Mouse (Mus musculus) brown adipose tissue, adult 24 weeks (tissue): ENCODE results near the gene Dapp1. TPM values are rescaled to one million over a fixed set of nuclear protein-coding genes. Genes with fewer than 3 reads are reported as not detected.

ENCODE experiments used
- H3K27ac ChIP-seq: fragments of 200-500 bp; replicated peaks from 2 replicates; pipeline ENCODE4 v1.5.1; 2012; ENCODE audit warnings: low read depth, mild to moderate bottlenecking, low read length
- H3K4me1 ChIP-seq: fragments of 200-500 bp; 2 replicates; pipeline ENCODE4 v1.6.1; 2012; ENCODE audit warnings: low read length, mixed read lengths; ENCODE audit not compliant: control insufficient read depth, insufficient read depth, insufficient read length
- H3K4me3 ChIP-seq: fragments of 200-500 bp; 2 replicates; pipeline ENCODE4 v1.5.1; 2012; ENCODE audit warnings: low read depth, mild to moderate bottlenecking, low read length, moderate library complexity; ENCODE audit not compliant: insufficient read depth
- polyA plus RNA-seq: library from polyadenylated mRNA; stranded (reverse); fragments of >200 nt; gene quantifications from 2 replicates; pipeline ENCODE4 v1.2.4, GENCODE M21; 2012; ENCODE audit not compliant: missing spikeins, insufficient read depth, insufficient read length

The Dapp1 gene
- polyA plus RNA-seq, 1 experiment: 1.5 TPM

DNA sequence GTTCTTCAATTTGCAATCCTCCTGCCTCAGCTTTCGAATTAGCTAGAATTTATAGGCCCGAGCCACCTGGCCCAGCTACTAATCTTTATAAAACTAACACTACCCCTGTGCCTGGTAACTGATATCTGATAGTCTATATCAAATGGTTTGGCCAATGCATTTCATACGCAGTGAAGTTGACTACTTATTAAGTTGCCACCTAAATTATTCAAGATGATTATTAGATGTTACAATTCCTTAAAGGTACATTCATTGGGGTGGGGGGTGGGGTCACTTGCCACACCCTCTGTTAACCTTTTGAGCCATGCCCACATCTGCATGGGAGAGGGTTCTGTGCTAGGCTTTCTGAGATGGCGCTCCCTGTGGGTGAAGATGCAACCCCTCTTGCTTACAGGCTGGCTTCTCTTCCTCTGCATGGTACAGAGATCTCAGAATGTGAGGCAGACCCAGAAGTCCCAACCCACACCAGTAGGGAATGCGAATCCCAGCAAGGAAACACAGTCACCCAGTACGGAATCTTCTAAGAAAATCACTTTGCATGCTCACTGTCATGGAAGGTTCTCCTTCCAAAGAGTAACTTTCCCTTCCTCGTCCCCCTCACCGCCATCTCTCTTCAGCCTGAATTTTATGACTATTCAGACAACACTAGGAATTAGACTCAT, 18.8 kb upstream of the Dapp1 start:
- no peak overlapping the region for H3K4me3 ChIP-seq
- no peak overlapping the region for H3K27ac ChIP-seq
- H3K4me1 ChIP-seq: no peaks in the 10 kb centered on the region

DNA sequence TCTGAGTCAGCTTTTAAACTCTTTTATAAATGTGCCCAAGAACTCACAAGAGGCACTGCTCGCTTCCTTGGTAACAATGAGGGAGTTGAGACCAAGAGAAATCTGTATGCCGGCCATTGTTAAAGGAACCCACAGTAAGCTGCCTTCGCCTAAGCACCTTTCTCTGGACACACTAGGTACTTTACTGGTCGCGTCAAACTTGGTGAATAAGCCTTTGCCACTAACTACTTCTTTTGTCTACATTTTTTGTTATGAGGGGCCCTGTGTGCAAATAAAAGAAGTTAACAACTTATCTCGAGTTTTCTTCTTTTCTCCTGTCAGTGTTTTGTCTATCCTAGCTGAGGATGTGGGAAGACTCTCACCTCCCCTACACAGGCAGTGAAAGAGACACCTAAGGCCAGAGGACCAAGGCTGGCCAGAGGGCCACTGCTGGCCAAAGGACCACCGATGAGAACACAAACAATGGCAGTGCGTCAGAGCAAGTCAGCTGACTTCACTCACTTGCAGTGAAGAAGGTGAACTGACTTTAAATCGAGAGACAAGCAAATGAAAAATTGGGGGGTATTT, 18.0 kb upstream of the Dapp1 start:
- H3K4me1 ChIP-seq: no peaks in the 10 kb centered on the region
- no peak overlapping the region for H3K4me3 ChIP-seq
- H3K27ac ChIP-seq: no peak overlapping the region

DNA sequence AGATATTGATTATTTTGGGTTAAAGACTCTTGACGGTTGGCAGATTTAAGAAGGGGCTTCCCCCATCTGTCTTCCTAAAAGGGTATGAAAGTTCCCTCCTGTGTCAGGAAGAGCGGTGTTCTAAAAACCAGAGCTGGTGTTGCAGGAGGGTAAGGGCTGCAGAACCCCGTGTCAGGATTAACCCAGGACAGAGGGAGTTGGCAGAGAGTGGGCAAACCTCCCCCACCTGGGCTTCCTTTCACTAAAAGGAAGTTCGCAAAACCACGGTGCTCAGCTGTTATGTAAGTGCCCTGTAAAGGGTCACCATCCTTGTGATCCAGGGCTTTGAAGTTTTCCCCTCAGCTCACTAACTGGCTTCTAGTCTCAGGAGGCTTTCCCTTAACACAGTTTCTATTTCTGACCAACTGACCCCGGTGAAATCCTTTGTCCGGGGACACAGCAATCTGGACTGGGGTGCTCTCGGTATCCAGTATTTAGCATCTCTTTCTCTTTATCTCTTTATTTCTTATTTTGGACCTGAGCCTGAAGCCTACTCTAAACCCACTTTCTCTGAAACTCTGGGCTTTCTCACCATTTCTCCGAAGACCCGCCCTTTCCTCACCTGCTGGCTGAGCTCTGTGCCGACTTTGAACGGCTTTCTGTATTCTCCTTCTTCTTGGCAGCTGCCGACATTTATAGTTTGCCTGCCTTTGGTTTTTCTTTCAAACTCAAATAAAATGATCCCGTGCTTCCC, 17.3 kb upstream of the Dapp1 start:
- Histone ChIP-seq H3K27ac (no peak overlapping the region), H3K4me1 (no peaks in the 10 kb centered on the region), H3K4me3 (no peak overlapping the region)

DNA sequence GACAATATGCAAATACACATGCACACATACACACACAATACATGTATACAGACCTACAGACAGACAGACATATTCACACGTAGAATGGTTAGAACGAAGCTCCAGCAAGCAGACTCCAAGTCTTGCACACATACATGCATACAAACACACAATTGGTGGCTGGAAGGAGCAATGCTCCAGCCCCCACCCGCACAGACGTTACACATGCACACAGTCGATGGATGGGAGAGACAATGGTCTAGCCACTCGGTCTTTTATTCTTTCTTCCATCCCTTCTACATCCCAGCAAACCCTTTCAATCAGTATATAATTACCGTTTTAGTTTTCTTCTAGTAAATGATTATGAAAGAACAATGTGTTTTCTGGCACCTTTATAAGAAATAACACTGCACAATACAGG, 14.1 kb upstream of the Dapp1 start:
- no peak overlapping the region for H3K4me3 ChIP-seq
- no peak overlapping the region for H3K27ac ChIP-seq
- no peaks in the 10 kb centered on the region for H3K4me1 ChIP-seq

DNA sequence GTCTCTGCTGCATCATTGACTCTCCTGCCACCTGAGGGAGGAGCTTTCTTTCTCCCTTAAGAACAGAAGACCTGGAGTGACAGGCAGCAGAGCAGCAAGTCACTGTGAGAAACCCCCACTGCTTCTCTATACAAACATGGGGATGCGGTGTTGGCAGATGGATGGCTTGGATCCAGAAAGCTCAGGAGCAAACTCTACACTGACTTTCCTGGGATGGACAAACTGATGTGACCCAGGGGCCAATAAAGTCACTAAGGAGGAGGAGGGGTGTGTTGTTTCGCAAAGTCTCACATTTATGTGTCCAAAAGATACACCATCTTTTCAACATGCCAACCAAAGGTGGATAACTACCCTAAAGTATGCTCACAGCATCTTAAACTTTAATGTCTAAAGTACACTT, 12.9 kb upstream of the Dapp1 start:
- Histone ChIP-seq H3K4me1 (no peaks in the 10 kb centered on the region), H3K4me3 (no peak overlapping the region), H3K27ac (no peak overlapping the region)

DNA sequence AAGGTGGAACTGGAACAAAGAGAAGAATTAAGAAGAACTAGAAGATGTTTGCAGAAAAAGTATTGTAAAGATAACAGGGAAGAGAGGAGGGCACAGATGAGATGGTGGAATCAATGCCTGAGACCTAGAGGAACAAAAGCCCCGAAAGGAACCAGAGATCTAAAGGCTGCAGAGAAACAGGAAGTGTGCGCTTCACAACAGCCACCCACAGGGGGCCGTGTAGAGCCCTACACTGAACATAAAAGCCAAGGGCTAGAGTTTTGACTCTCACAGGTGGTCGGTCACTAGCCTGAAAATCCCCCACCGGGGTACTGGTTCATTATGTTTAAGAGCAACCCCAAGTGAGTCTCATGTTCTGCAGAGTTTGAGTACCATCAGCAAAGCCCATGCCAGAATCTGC, 11.0 kb upstream of the Dapp1 start:
- no peak overlapping the region for H3K27ac ChIP-seq
- H3K4me1 ChIP-seq: no peaks in the 10 kb centered on the region
- H3K4me3 ChIP-seq: no peak overlapping the region

DNA sequence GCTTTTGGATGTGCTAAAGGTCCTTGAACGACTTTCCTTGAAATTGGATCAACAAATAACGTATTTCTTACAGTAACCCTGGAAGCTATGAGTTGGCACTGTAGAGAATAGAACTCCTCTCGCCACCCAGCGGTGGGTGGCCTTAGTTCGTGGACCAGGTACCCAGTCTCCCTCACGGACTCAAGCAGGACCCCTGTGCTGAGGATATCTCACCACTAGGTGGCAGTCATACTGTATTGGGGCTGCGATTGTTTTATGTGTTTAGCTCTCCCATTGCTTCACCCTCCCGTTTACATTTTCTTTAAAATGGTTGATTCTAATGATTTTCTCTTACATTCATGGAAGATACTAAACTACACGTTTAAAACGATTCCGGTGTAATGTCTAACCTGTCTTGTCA, 9.8 kb upstream of the Dapp1 start:
- H3K4me1 ChIP-seq: no peaks in the 10 kb centered on the region
- no peak overlapping the region for H3K27ac ChIP-seq
- H3K4me3 ChIP-seq: no peak overlapping the region

DNA sequence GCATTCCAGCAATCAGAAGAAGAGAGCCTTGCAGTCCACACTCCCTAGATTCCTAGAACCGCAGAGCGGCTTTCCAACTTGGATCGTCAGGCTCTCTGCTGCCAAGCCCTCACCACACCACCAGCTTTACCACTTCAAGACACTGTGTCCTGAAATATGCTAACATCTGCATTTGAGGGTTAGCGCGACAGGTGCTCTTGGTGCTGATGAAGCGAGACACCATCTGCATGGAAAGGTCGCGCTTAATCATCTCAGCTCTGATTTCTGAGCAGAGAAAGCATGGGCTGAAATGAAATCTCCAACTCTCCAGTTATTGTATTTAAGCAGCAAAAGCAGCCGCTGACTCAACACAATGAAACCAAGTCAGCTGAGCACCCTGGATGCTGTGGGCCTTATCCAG, 8.1 kb upstream of the Dapp1 start:
- no peak overlapping the region for H3K4me3 ChIP-seq
- H3K4me1 ChIP-seq: no peaks in the 10 kb centered on the region

DNA sequence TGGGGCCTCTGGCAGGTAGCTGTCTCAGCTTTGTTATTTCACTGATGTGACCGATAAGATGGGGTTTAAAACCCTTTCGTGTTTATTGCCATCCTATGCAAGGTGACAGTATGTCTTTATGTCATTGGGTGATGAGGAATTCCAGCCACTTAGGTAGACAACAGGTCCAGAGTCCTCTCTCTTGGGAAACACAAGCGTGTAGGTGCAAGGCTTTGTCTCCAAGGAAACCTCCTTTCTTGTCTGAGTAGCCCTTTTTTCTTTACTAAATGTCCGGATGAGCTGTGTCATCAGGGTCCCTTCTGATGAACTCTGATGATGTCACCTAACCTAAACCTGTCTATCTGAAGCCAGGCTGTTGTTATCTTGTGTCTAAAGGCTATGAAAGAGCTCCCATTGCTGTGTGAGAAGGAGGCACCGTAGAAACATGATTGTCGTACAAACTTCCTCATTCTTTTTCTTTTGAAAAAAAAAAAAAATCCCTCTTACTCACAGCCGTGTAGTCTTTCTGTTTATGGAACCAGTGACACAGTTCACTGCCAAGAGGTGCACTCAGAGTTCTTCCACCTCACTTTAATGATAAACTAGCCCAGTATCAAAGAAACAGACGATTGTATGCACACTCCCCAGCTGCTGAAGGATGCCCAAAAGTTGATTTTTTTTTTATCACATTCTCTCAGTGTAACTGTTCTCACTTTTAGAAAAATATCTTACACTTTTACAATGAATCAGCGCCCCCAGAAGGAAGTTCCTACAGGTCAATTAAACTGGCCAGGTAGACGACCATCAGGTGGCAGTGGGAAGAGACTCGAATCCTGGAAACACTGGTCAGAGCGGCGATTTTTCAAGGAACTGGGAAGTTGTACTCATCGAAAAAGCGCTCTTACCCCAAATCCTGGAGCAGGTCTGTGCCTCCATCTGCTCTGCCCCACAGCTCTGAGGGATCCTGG, 637 bp downstream of the Dapp1 start:
- Histone ChIP-seq H3K4me3 (peak overlapping the region; percentile 76), H3K4me1 (no peaks in the 10 kb centered on the region), H3K27ac (peak overlapping the region; percentile 67)

More for the DNA sequence above, 8.1 kb upstream of the Dapp1 start:
- H3K27ac ChIP-seq: no peak overlapping the region

DNA sequence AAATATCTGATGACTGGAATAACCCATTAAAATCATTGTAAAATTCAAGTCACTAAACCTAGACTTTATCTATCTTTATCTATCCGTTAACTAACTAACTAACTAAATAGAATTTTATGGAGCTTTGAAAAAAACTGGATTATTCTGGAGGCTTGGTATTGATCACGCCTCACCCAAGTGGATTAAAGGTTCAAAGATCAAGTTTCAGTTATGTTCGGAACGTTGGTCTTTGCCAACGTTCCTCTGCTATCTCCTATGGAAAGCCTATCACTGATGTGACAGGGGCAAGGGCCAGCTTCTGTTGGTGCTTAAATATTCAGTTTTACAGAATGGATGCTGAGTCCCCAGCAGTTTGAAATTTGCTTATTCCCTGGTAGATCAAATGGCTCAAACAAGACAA, 3.1 kb downstream of the Dapp1 start:
- Histone ChIP-seq H3K4me3 (no peak overlapping the region), H3K4me1 (no peaks in the 10 kb centered on the region), H3K27ac (no peak overlapping the region)

DNA sequence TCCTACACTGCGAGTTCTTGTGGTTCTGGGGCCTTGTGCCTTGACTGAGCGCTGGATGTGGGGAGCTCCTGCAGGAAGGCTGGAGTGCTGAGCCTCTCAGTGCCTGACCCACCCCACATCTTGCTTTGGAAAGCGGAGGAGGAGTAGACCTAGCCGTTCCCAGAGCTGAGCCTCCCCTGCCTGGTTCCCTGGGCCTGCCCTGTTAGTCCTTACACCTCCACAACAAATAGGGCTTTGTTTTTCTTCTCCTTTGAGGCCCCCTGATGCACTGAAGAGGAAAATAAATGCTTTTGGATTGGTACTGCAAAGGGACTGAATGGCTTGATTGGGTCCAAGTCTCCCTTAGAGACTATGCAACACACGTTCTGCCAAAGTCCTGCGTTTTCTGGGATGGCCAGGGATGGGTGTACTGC, 3.7 kb downstream of the Dapp1 start:
- Histone ChIP-seq H3K4me3 (no peak overlapping the region), H3K4me1 (no peaks in the 10 kb centered on the region), H3K27ac (no peak overlapping the region)

DNA sequence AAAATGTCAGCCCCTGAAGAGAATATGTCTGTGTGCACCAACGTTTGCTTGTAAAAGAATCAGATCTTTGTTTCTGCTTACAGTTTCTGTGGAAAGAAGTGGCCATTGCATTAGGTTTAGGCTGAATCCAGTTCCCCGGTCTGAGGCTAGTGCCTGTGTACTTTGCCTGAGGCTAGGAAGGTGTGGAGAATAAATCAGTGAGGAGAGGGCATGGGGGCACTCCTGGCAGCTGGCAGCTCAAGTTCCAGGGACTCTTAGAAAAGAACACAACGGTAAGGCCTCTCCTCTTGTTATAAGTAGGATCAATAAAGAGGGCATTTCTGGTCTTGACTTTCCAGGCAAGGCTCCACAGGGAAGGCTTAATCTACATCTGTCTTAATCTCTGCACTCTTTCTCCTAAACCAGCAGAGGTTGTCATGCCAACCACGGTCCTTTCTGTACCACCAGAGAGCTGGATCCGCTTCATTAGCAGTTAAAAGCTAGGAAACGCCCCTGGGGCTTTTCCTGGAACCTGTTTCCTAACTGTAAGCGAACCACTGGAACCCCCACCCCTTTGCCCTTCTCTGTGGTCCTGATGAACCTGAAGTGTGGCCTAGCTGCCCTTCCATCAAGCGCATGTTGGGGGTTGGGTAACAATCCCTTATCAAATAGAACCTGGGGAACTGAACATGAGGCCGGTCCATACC, 4.3 kb downstream of the Dapp1 start:
- H3K27ac ChIP-seq: no peak overlapping the region
- no peak overlapping the region for H3K4me3 ChIP-seq
- H3K4me1 ChIP-seq: no peaks in the 10 kb centered on the region; the same call in 1 of the 2 replicates

DNA sequence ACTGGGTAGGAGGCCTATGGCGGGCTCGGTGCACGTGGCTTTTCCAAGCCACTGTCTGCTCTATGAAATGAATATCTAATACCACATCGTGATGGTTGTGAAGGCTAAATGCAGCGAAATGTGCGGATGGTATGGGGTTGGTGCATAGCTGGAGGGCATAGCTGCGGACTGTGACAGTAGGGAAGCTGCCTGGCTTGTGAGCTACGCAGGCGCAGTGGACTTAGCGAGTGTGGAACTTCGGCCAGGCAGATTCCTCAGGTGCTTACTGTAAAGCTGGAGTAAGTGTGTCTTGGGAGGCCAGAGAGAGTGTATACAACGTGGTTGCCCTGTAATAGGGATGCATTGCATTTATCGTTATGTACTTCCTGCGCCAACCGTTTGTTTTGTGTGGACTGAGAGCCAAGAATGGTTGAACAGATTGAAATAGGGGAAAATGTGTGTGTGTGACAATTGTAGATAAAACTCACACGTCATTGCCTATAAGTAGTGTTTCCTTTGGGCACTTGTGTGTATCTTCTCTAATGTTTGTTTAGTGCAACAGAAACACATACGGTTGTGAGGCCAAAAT, 5.4 kb downstream of the Dapp1 start:
- no peak overlapping the region for H3K4me3 ChIP-seq
- no peaks in the 10 kb centered on the region; the same call in 1 of the 2 replicates for H3K4me1 ChIP-seq
- H3K27ac ChIP-seq: no peak overlapping the region

DNA sequence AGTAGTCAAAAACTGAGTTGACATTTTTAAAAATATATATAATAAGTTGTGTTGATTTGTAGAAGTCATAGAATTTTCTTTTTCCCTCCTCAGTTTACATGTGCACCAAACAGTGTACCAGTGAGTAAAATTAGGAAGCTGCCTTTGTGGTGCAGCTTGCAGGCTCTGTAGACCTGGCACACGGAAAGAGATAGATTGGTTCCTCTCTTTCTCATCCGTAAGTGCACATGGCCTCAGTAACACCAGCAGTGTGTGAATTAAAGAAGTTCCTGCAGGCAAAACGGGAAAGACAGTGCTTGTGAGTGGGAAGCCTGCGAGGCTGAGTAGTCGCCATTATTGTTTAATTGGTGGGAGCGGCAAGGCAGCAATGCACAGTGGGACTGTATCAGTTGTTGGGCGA, 5.9 kb downstream of the Dapp1 start:
- no peak overlapping the region for H3K4me3 ChIP-seq
- no peak overlapping the region for H3K27ac ChIP-seq
- no peaks in the 10 kb centered on the region; the same call in 1 of the 2 replicates for H3K4me1 ChIP-seq
